Mouse (Mus musculus) midbrain, embryonic 11.5 days (tissue): ENCODE measurements around the gene Slc24a3. TPM values are rescaled to one million over a fixed set of nuclear protein-coding genes. Genes with fewer than 3 reads are reported as not detected.

Experiments used
- ATAC-seq: fragments of 200-750 bp; cut with Nextera tagmentation; 2 replicates; pipeline ENCODE4 v1.8.0; 2017; ENCODE audit warnings: moderate TSS enrichment, moderate library complexity; ENCODE audit not compliant: low FRiP score
- DNase-seq: peaks from one replicate; pipeline ENCODE4 v3.0.0; 2015; ENCODE audit warnings: low spot score; ENCODE audit errors: missing footprints
- H3K27ac ChIP-seq: fragments of 300-500 bp; sonication (generic); 2 replicates; pipeline ENCODE4 v1.5.1; 2014; ENCODE audit warnings: low read depth, low read length
- H3K27me3 ChIP-seq: fragments of 300-500 bp; sonication (generic); 2 replicates; pipeline ENCODE4 v1.6.1; 2014; ENCODE audit warnings: mild to moderate bottlenecking, low read length, moderate library complexity, mixed read lengths; ENCODE audit not compliant: control insufficient read depth, insufficient read depth
- H3K36me3 ChIP-seq: fragments of 300-500 bp; sonication (generic); 2 replicates; pipeline ENCODE4 v1.6.1; 2014; ENCODE audit warnings: mild to moderate bottlenecking, low read length, moderate library complexity, mixed read lengths; ENCODE audit not compliant: control insufficient read depth, insufficient read depth
- H3K4me1 ChIP-seq: fragments of 300-500 bp; sonication (generic); 2 replicates; pipeline ENCODE4 v1.6.1; 2014; ENCODE audit warnings: low read length; ENCODE audit not compliant: control insufficient read depth, insufficient read depth
- H3K4me2 ChIP-seq: fragments of 300-500 bp; sonication (generic); 2 replicates; pipeline ENCODE4 v1.6.1; 2014; ENCODE audit warnings: mild to moderate bottlenecking, moderate library complexity
- H3K4me3 ChIP-seq: fragments of 300-500 bp; sonication (generic); 2 replicates; pipeline ENCODE4 v1.5.1; 2014; ENCODE audit warnings: low read depth, low read length
- H3K9ac ChIP-seq: fragments of 300-500 bp; sonication (generic); 2 replicates; pipeline ENCODE4 v1.6.1; 2014; ENCODE audit warnings: low read length
- H3K9me3 ChIP-seq: fragments of 300-500 bp; sonication (generic); 2 replicates; pipeline ENCODE4 v1.6.1; 2016; ENCODE audit warnings: low read length; ENCODE audit not compliant: control insufficient read depth
- WGBS: fragments of 180-500 bp; shearing (Covaris S2); extraction: QIAGEN DNeasy Blood & Tissue Kit; methylation state at CpG from one replicate; pipeline ENCODE4 v1.1.7; 2014; 5-methylcytosine and 5-hydroxymethylcytosine counted together
- polyA plus RNA-seq: library from polyadenylated mRNA; unstranded; fragments of >200 nt; fragmentation: Nextera tagmentation; extraction: Ambion mirVana; gene quantifications from 2 replicates; pipeline ENCODE4 v1.2.1, GENCODE M21; 2014

The Slc24a3 gene
- polyA plus RNA-seq, 1 experiment from 2014 or later, result 1.9 TPM

GRCm38 (mm10) chr2:145223646-145224045, 56.1 kb downstream of the Slc24a3 start:
- H3K9ac ChIP-seq, result no peak overlapping the region
- ATAC-seq, result no peak
- 91% methylated on average over 4 of the region's 4 CpGs for WGBS
- no peak overlapping the region for H3K27ac ChIP-seq
- H3K9me3 ChIP-seq, result no peaks in the 10 kb centered on the region
- no peak overlapping the region for H3K4me3 ChIP-seq
- H3K27me3 ChIP-seq, result no peaks in the 10 kb centered on the region
- H3K4me2 ChIP-seq, result no peak overlapping the region
- H3K4me1 ChIP-seq, result no peaks in the 10 kb centered on the region
- H3K36me3 ChIP-seq, result no peaks in the 10 kb centered on the region
- DNase-seq, result no peak

- H3K9ac ChIP-seq, result no peak overlapping the region
- H3K4me2 ChIP-seq, result no peak overlapping the region
- no peak overlapping the region for H3K4me3 ChIP-seq
- no peaks in the 10 kb centered on the region for H3K27me3 ChIP-seq
- no peaks in the 10 kb centered on the region for H3K4me1 ChIP-seq
- no peak for DNase-seq
- H3K27ac ChIP-seq, result no peak overlapping the region
- H3K9me3 ChIP-seq, result no peaks in the 10 kb centered on the region
- ATAC-seq, result no peak
- 82% methylated on average over 3 of the region's 3 CpGs for WGBS
- H3K36me3 ChIP-seq, result no peaks in the 10 kb centered on the region
These were observed 58.1 kb downstream of the Slc24a3 start for GRCm38 (mm10) chr2:145225640-145226039.

DNA sequence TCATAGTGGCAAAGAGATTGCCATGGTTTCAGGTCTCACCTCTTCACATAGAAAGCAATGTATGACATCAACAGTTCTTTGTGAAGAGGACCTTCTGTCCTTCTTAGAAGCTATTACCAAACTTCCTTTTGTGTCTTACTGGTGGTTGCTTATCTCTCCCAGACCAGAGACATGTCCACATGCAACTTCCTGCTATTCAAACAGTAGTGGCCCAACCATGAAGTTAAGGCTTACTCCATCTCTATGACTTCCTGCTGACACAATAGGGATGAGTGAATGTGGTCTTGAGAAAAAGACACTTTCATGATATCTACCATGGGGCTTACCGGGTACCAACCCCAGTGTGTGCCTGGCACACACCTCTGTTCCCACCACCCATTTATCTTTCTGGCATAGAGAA, 58.5 kb downstream of the Slc24a3 start:
- Histone ChIP-seq H3K9ac (no peak overlapping the region), H3K4me1 (no peaks in the 10 kb centered on the region), H3K27me3 (no peaks in the 10 kb centered on the region), H3K27ac (no peak overlapping the region), H3K4me3 (no peak overlapping the region), H3K4me2 (no peak overlapping the region), H3K36me3 (no peaks in the 10 kb centered on the region), H3K9me3 (no peaks in the 10 kb centered on the region)
- DNase-seq (no peak), ATAC-seq (no peak)
- WGBS, result 81% methylated on average over 1 of the region's 1 CpGs

DNA sequence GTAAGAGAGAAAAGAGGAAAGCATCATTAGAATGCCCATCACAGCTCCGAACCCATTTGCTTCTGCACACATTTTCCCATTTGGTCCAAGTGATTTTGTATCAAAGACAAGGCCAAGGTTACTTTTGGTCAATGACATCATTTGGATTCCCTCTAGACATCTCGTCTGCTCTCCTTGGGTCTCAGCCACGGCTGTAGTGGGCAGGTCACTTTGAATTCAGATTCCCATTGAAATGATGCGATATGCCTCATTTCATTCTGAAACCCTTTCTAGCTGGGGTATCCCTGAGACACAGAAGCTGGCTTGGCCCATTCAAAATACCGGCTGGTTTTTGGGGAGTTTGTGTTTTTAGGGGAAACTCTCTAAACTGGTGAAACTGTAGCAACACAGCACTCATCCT, 59.8 kb downstream of the Slc24a3 start:
- no peaks in the 10 kb centered on the region for H3K36me3 ChIP-seq
- H3K9me3 ChIP-seq, result no peaks in the 10 kb centered on the region
- no peaks in the 10 kb centered on the region for H3K4me1 ChIP-seq
- no peak overlapping the region for H3K4me2 ChIP-seq
- WGBS, result 87% methylated on average over 5 of the region's 5 CpGs
- no peaks in the 10 kb centered on the region for H3K27me3 ChIP-seq
- DNase-seq (no peak), ATAC-seq (no peak)
- no peak overlapping the region for H3K27ac ChIP-seq
- no peak overlapping the region for H3K9ac ChIP-seq
- no peak overlapping the region for H3K4me3 ChIP-seq

DNA sequence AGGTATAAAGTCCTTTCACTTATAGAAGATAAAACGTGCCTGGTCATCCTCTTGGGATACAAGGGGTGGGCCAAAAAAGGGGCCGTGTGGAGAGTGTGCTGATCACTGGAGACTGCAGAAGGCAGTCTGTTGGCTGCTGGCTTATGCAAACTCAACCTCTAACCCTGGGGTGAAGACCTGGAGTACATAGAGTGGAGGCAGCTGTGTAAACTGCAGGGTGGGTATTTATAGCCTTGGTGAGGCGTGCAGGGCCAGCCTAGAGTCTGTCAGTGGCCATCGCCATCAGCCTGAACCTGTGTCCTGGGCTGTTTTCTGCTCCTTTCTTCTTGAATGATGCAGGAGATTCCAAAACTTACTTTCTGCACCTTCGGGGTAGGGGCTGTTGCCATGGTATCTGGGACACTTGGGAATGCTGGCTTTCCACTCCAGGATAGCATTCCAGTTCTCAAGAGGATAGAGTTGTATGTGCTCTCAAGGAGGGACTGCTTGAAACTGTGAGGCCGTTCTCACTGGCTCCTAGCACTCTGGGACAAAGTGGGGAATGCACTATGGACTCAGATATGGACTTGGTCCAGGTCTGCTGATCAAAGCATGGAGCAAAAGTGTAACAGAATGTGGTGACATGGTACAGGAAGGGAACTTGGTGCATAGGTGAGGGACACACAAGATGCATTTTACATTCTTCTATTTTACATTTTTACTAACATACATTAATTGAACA, 65.4 kb downstream of the Slc24a3 start:
- Histone ChIP-seq H3K4me1 (no peaks in the 10 kb centered on the region), H3K36me3 (no peaks in the 10 kb centered on the region), H3K27me3 (no peaks in the 10 kb centered on the region), H3K4me2 (no peak overlapping the region), H3K9me3 (no peaks in the 10 kb centered on the region), H3K27ac (no peak overlapping the region), H3K4me3 (no peak overlapping the region), H3K9ac (no peak overlapping the region)
- 49% methylated on average over 6 of the region's 6 CpGs for WGBS
- no peak for DNase-seq
- ATAC-seq, result peak; percentile 70; the same call in 1 of the 2 replicates

DNA sequence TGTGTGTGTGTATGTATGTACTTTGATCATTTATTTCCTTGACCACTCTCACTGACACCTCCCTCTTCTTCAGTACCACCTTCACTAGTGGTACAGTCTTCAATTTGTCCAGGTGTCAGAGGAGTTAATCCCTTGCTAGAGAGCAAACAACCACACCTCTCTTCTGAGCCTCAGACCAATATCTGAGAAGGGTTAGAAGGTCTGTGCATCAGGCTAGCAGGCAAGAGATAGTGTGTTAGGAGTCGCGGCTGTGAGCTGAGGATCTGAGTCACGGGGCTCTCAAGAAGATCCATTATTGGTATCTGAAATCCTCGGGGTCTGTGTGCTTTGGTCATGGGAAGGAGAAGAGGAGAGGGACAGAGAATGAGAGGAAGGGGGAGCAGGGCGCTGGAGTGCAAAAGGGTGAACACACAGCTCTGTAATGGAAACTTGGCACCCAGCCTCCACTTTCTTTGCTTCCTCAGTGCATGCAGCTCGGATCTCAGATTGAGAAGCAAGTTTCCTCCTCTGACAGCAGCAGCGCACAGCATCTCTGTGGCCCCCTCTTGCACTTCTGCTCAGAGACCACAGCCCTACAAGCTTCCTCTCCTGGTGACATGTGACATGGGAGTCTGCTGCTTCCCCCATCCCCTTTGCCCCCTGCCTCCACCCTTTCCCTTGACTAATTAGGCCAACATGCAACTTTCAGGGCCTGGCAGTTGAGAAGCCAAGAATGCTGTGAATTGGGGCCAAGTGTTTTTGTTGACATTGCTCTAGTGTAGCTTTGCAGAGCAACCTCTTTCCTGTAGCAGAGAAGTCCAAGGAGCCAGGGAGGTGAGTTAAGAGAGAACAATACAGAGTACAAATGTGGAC, 66.2 kb downstream of the Slc24a3 start:
- no peak overlapping the region for H3K4me3 ChIP-seq
- H3K4me2 ChIP-seq, result no peak overlapping the region
- no peak overlapping the region for H3K27ac ChIP-seq
- no peaks in the 10 kb centered on the region for H3K36me3 ChIP-seq
- H3K9ac ChIP-seq, result no peak overlapping the region
- no peaks in the 10 kb centered on the region for H3K27me3 ChIP-seq
- H3K4me1 ChIP-seq, result no peaks in the 10 kb centered on the region
- ATAC-seq, result no peak
- DNase-seq, result no peak
- H3K9me3 ChIP-seq, result no peaks in the 10 kb centered on the region
- WGBS, result 73% methylated on average over 7 of the region's 7 CpGs

GRCm38 (mm10) chr2:145246384-145246783, 78.8 kb downstream of the Slc24a3 start:
- Histone ChIP-seq H3K27me3 (no peaks in the 10 kb centered on the region), H3K9ac (no peak overlapping the region), H3K4me3 (no peak overlapping the region), H3K4me2 (no peak overlapping the region), H3K27ac (no peak overlapping the region), H3K36me3 (no peaks in the 10 kb centered on the region), H3K4me1 (no peaks in the 10 kb centered on the region), H3K9me3 (no peaks in the 10 kb centered on the region)
- 88% methylated on average over 4 of the region's 4 CpGs for WGBS
- ATAC-seq (no peak), DNase-seq (no peak)

- WGBS, result 83% methylated on average over 3 of the region's 3 CpGs
- ATAC-seq, result no peak
These were observed 80.6 kb downstream of the Slc24a3 start for GRCm38 (mm10) chr2:145248185-145248584.

DNA sequence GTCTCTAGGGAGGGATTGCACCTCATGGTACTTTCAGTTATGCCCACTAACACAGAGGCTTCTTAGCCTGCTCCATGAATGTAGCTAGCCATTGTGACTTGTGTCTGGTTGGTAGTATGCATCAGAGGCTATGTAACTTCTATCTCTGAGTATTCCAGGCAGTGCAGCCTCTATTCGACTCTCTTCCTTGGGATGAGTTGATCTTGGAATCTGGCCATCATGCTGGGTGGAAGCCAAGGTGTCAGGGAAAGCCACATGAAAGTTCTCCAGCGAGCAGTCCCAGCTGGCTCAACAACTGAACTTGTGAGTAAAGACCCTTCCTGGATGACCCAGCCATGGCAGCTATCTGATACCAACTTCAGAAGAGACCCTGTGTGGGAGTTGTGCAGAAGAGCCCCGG, 89.8 kb downstream of the Slc24a3 start:
- DNase-seq (no peak), ATAC-seq (no peak)
- no peak overlapping the region for H3K4me3 ChIP-seq
- no peaks in the 10 kb centered on the region for H3K9me3 ChIP-seq
- H3K27ac ChIP-seq, result no peak overlapping the region
- no peaks in the 10 kb centered on the region for H3K4me1 ChIP-seq
- H3K9ac ChIP-seq, result no peak overlapping the region
- H3K36me3 ChIP-seq, result no peaks in the 10 kb centered on the region
- 83% methylated on average over 3 of the region's 3 CpGs for WGBS
- H3K27me3 ChIP-seq, result no peaks in the 10 kb centered on the region
- no peak overlapping the region for H3K4me2 ChIP-seq

More at GRCm38 (mm10) chr2:145248185-145248584, 80.6 kb downstream of the Slc24a3 start:
- no peaks in the 10 kb centered on the region for H3K36me3 ChIP-seq
- DNase-seq, result no peak
- H3K4me1 ChIP-seq, result no peaks in the 10 kb centered on the region
- H3K4me3 ChIP-seq, result no peak overlapping the region
- no peaks in the 10 kb centered on the region for H3K9me3 ChIP-seq
- H3K27me3 ChIP-seq, result no peaks in the 10 kb centered on the region
- H3K9ac ChIP-seq, result no peak overlapping the region
- H3K27ac ChIP-seq, result no peak overlapping the region
- H3K4me2 ChIP-seq, result no peak overlapping the region
